Mouse (Mus musculus): ENCODE data around the gene Cish.

DNA sequence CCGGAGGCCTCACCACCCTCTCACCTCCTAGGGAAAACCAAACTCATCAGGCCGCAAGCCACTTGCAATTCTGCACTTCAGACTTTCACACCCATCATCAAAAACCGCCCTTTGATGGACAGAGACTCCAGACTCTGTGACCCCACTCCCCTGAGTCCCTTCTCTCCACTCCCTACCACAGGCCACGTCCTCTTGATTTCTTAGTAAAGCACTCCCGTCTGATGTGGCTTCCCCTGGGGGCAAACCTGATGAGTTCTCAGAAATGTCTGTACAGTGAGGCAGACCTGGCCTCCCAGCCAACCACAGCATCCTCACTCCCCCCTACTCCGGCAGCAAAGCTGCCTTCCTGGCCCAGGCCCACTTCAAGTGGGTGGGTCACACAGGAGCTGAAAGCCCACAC lies 38.5 kb downstream of the Cish start:
- TF ChIP-seq CTCF (conservative IDR thresholded peaks at IDR 0.05; ENCODE audit: low read length) (no peak), POU5F1 (IDR thresholded peaks at IDR 0.05; ENCODE audit: borderline replicate concordance, low read length) (no peak), NANOG (IDR thresholded peaks at IDR 0.05; ENCODE audit: borderline replicate concordance, low read length) (no peak)

Data from E14TG2a.4 (cell line).